Mouse (Mus musculus): ENCODE measurements around the gene Scaf4. TPM values are rescaled to one million over a fixed set of nuclear protein-coding genes. Genes with fewer than 3 reads are reported as not detected.

Gene Scaf4
- total RNA-seq (2021): 10 to 100 TPM; 48.2 to 51.3 TPM
- long read RNA-seq, experiment 1, full-length matches to known transcripts: 4 of 32 reads
- long read RNA-seq, experiment 1, partial matches to known transcripts: 8 of 32 reads
- long read RNA-seq, experiment 1, other reads (novel, unspliced or antisense): 20 of 32 reads
- long read RNA-seq, experiment 2, full-length matches to known transcripts: 4 of 33 reads
- long read RNA-seq, experiment 2, partial matches to known transcripts: 9 of 33 reads
- long read RNA-seq, experiment 2, other reads (novel, unspliced or antisense): 20 of 33 reads

GRCm38 (mm10) chr16:90283905-90284891 is at the start of gene Scaf4:
Scaf4 (minus strand) TSS chr16:90284503.
- DNase-seq (ENCODE audit: extremely low spot score in 1 of 2, low spot score in 2 of 2): peak; percentile 97
- Histone ChIP-seq H3K4me3 (peak within 1 kb of the TSS; percentile 99), H3K27ac (peak within 1 kb of the TSS; percentile 87)
- intact Hi-C loops (cut with DNase I): loop anchor here (2.0 kb wide), 1 partner anchor 63 kb away; the partner anchor contains the start of gene Sod1
- no peak; the same call in none of the 2 replicates for TF ChIP-seq CTCF (IDR thresholded peaks at IDR 0.05)

GRCm38 (mm10) chr16:90332553-90332952 is 48.2 kb upstream of the Scaf4 start:
- H3K27ac ChIP-seq: no peak overlapping the region
- no peak for TF ChIP-seq CTCF (IDR thresholded peaks at IDR 0.05)
- intact Hi-C loops (cut with DNase I): no loop called here
- H3K4me3 ChIP-seq: no peak overlapping the region
- no peak for DNase-seq (ENCODE audit: extremely low spot score in 1 of 2, low spot score in 2 of 2)

GRCm38 (mm10) chr16:90330979-90331378 is 46.7 kb upstream of the Scaf4 start:
- H3K27ac ChIP-seq: no peak overlapping the region
- H3K4me3 ChIP-seq: no peak overlapping the region
- intact Hi-C loops (cut with DNase I): no loop called here
- no peak for DNase-seq (ENCODE audit: extremely low spot score in 1 of 2, low spot score in 2 of 2)
- TF ChIP-seq CTCF (IDR thresholded peaks at IDR 0.05): no peak

- intact Hi-C loops (cut with DNase I): loop anchor here (2.0 kb wide), 1 partner anchor 23 kb away; no protein-coding TSS in a partner anchor
- DNase-seq (ENCODE audit: extremely low spot score in 1 of 2, low spot score in 2 of 2): peak in 1 of 2 experiments; percentile 40
- H3K4me3 ChIP-seq: no peak overlapping the region
- no peak for TF ChIP-seq CTCF (IDR thresholded peaks at IDR 0.05)
- H3K27ac ChIP-seq: no peak overlapping the region
These were observed 45.2 kb upstream of the Scaf4 start for GRCm38 (mm10) chr16:90329511-90329910.

GRCm38 (mm10) chr16:90322850-90323528 is 38.7 kb upstream of the Scaf4 start:
- Histone ChIP-seq H3K27ac (no peak overlapping the region), H3K4me3 (no peak overlapping the region)
- intact Hi-C loops (cut with DNase I): loop anchor here (1.0 kb wide), 1 partner anchor 389 kb away; no protein-coding TSS in a partner anchor
- DNase-seq (ENCODE audit: extremely low spot score in 1 of 2, low spot score in 2 of 2): peak; percentile 85 to 88
- peak; percentile 95 for TF ChIP-seq CTCF (IDR thresholded peaks at IDR 0.05)

- intact Hi-C loops (cut with DNase I): no loop called here
- Histone ChIP-seq H3K4me3 (no peak overlapping the region), H3K27ac (no peak overlapping the region)
- no peak for TF ChIP-seq CTCF (IDR thresholded peaks at IDR 0.05)
- no peak for DNase-seq (ENCODE audit: extremely low spot score in 1 of 2, low spot score in 2 of 2)
These were observed 35.0 kb upstream of the Scaf4 start for GRCm38 (mm10) chr16:90319321-90319720.

GRCm38 (mm10) chr16:90318372-90318926 is 34.1 kb upstream of the Scaf4 start:
- Histone ChIP-seq H3K27ac (no peak overlapping the region), H3K4me3 (no peak overlapping the region)
- DNase-seq (ENCODE audit: extremely low spot score in 1 of 2, low spot score in 2 of 2): no peak
- no peak for TF ChIP-seq CTCF (IDR thresholded peaks at IDR 0.05)
- intact Hi-C loops (cut with DNase I): no loop called here

DNA sequence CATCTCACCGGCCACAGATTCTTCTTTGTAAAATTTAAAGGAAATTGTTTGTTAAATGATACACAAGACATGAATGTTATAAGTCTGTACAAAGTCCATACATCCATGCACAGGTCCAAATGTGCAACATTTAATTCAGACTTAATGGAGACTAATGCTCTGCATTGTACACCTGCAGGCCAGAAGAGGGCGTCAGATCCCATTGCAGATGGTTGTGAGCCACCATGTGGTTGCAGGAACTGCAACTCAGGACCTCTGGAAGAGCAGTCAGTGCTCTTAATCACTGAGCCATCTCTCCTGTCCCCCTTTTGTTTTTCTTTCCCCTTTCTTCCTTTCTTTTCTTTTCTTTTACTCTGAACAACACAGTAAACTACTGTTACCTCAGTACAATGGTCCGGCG is 33.5 kb upstream of the Scaf4 start:
- Histone ChIP-seq H3K4me3 (no peak overlapping the region), H3K27ac (no peak overlapping the region)
- no peak; the same call in none of the 2 replicates for TF ChIP-seq CTCF (IDR thresholded peaks at IDR 0.05)
- DNase-seq (ENCODE audit: extremely low spot score in 1 of 2, low spot score in 2 of 2): no peak
- intact Hi-C loops (cut with DNase I): no loop called here

GRCm38 (mm10) chr16:90315881-90316280 is 31.6 kb upstream of the Scaf4 start:
- intact Hi-C loops (cut with DNase I): no loop called here
- no peak overlapping the region for H3K4me3 ChIP-seq
- DNase-seq (ENCODE audit: extremely low spot score in 1 of 2, low spot score in 2 of 2): no peak
- no peak overlapping the region for H3K27ac ChIP-seq
- no peak for TF ChIP-seq CTCF (IDR thresholded peaks at IDR 0.05)

- intact Hi-C loops (cut with DNase I): loop anchor here (5.0 kb wide), 1 partner anchor 615 kb away; no protein-coding TSS in a partner anchor
- TF ChIP-seq CTCF (IDR thresholded peaks at IDR 0.05): peak; percentile 52
- H3K27ac ChIP-seq: no peak overlapping the region
These were observed 28.3 kb upstream of the Scaf4 start for GRCm38 (mm10) chr16:90312449-90313082.

More at GRCm38 (mm10) chr16:90312449-90313082, 28.3 kb upstream of the Scaf4 start:
- no peak overlapping the region for H3K4me3 ChIP-seq
- DNase-seq (ENCODE audit: extremely low spot score in 1 of 2, low spot score in 2 of 2): peak in 1 of 2 experiments; percentile 37
